Mouse (Mus musculus) megakaryocyte, embryonic 14.5 days (primary cell): ENCODE data around the gene Gp1ba.

Experiments used
- FLI1 ChIP-seq: IDR thresholded peaks from 2 replicates; pipeline ENCODE4 v1.6.1; 2012; ENCODE audit warnings: low read length, inconsistent platforms, mixed read lengths
- GATA1 ChIP-seq: IDR thresholded peaks from 3 replicates; pipeline ENCODE4 v1.6.1; 2012; ENCODE audit warnings: mixed read lengths, low read length, inconsistent platforms, borderline replicate concordance

DNA sequence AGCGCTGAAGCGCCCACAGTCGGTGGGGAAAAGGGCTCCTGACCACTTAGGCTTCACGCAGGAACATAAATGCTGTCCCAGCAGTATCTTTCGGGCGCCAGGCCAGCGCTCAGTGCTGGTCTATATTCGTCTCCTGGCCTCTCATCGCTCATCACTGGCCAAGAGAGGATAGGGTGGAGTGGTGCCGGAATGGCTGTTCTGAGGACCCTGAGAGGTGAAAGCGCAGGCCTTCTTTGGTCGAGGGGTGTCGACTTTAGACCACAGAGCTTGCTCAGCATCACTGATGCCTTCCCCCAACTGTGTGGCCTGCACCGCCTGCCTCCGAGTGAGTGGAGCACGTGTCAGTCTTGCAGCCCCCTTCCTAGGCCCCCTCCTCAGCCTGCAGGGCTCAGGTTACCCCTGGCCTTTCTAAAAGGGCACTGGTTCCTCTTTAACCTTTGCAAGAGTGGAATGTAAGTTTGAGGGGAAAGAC lies 17.6 kb downstream of the Gp1ba start:
- no peak for TF ChIP-seq GATA1
- no peak for TF ChIP-seq FLI1
